Mouse (Mus musculus) retina, embryonic 14.5 days (tissue): ENCODE measurements at regions not wholly inside any gene's neighbourhood (a gene's known extent, or its start where the extent isn't known, plus 50 kb on each side); places are given as distances from the start of the nearest gene placed in this dataset.

ENCODE experiments used
- DNase-seq: peaks from one replicate; pipeline ENCODE4 v3.0.0-alpha.2; 2015; ENCODE audit warnings: low spot score

GRCm38 (mm10) chr10:17366042-17366740, 356.8 kb upstream of the Cited2 start:
- no peak for DNase-seq

GRCm38 (mm10) chr10:17367026-17367425, 356.0 kb upstream of the Cited2 start:
- peak; percentile 15 for DNase-seq

GRCm38 (mm10) chr10:17367430-17367829, 355.6 kb upstream of the Cited2 start:
- peak; percentile 20 for DNase-seq

GRCm38 (mm10) chr10:17368636-17369035, 354.4 kb upstream of the Cited2 start:
- no peak for DNase-seq

GRCm38 (mm10) chr10:17372905-17373304, 350.1 kb upstream of the Cited2 start:
- no peak for DNase-seq

- no peak for DNase-seq
Measured at GRCm38 (mm10) chr10:17374047-17374446, 349.0 kb upstream of the Cited2 start.

GRCm38 (mm10) chr10:17382990-17383389, 340.0 kb upstream of the Cited2 start:
- DNase-seq, result no peak

- no peak for DNase-seq
Measured at GRCm38 (mm10) chr10:17385181-17385580, 337.8 kb upstream of the Cited2 start.

- no peak for DNase-seq
Measured at GRCm38 (mm10) chr10:17387296-17387695, 335.7 kb upstream of the Cited2 start.

- DNase-seq, result no peak
Measured at GRCm38 (mm10) chr10:17395495-17396224, 327.4 kb upstream of the Cited2 start.

GRCm38 (mm10) chr10:17403899-17404298, 319.1 kb upstream of the Cited2 start:
- DNase-seq, result no peak

GRCm38 (mm10) chr10:17407854-17408606, 315.0 kb upstream of the Cited2 start:
- DNase-seq, result no peak

- DNase-seq, result no peak
Measured at GRCm38 (mm10) chr10:17408781-17409180, 314.2 kb upstream of the Cited2 start.

- peak; percentile 49 for DNase-seq
Measured at GRCm38 (mm10) chr10:17411300-17411987, 311.6 kb upstream of the Cited2 start.

GRCm38 (mm10) chr10:17415112-17415511, 307.9 kb upstream of the Cited2 start:
- DNase-seq, result no peak

- DNase-seq, result no peak
Measured at GRCm38 (mm10) chr10:17416121-17416520, 306.9 kb upstream of the Cited2 start.

GRCm38 (mm10) chr10:17417394-17417793, 305.6 kb upstream of the Cited2 start:
- DNase-seq, result no peak

- no peak for DNase-seq
Measured at GRCm38 (mm10) chr10:17418227-17418685, 304.8 kb upstream of the Cited2 start.

- DNase-seq, result no peak
Measured at GRCm38 (mm10) chr10:17423584-17424278, 299.3 kb upstream of the Cited2 start.

GRCm38 (mm10) chr10:17426197-17426596, 296.8 kb upstream of the Cited2 start:
- DNase-seq, result no peak

- DNase-seq, result no peak
Measured at GRCm38 (mm10) chr10:17427316-17427715, 295.7 kb upstream of the Cited2 start.
